Mouse (Mus musculus) left cerebral cortex, postnatal 14 days (tissue): ENCODE measurements around the gene Hdac4. TPM values are rescaled to one million over a fixed set of nuclear protein-coding genes. Genes with fewer than 3 reads are reported as not detected.

ENCODE experiments used
- DNase-seq, 2 experiments: peaks; one replicate each; pipeline ENCODE4 v3.0.0; 2021 to 2022; ENCODE audit warnings: low spot score in 2 of 2, mixed read lengths in 1 of 2
- intact Hi-C: fragments of 180-260 bp; cut with DNase I; formaldehyde crosslinking; loops from one replicate; pipeline ENCODE4 v1.15.1; 2025
- total RNA-seq, 2 experiments: library from RNA; stranded (reverse); gene quantifications; 2 replicates each; pipeline ENCODE4 v1.2.3; 2021

Hdac4 gene
- total RNA-seq, 2 experiments from 2014 or later: 106 to 114 TPM

- DNase-seq: peak; percentile 100
- intact Hi-C loops: loop anchor here (2.0 kb wide), 1 partner anchor 180 kb away; no protein-coding TSS in a partner anchor
These were observed 15.1 kb downstream of the Hdac4 start for GRCm38 (mm10) chr1:92180141-92181137.

GRCm38 (mm10) chr1:92179489-92180006, 16.0 kb downstream of the Hdac4 start:
- peak in 1 of 2 experiments; percentile 40 for DNase-seq
- intact Hi-C loops: loop anchor here (2.0 to 10.0 kb wide), 4 partner anchors 75 to 273 kb away; no protein-coding TSS in a partner anchor

- intact Hi-C loops: loop anchor here (5.0 to 10.0 kb wide), 3 partner anchors 74 to 273 kb away; no protein-coding TSS in a partner anchor
- no peak for DNase-seq
These were observed 16.4 kb downstream of the Hdac4 start for GRCm38 (mm10) chr1:92179070-92179469.

- peak; percentile 38 to 41 for DNase-seq
- intact Hi-C loops: loop anchor here (5.0 to 10.0 kb wide), 3 partner anchors 73 to 274 kb away; no protein-coding TSS in a partner anchor
These were observed 17.2 kb downstream of the Hdac4 start for GRCm38 (mm10) chr1:92178021-92178895.

- DNase-seq: no peak
- intact Hi-C loops: loop anchor here (5.0 to 10.0 kb wide), 3 partner anchors 73 to 275 kb away; no protein-coding TSS in a partner anchor
These were observed 17.9 kb downstream of the Hdac4 start for GRCm38 (mm10) chr1:92177599-92177998.

- intact Hi-C loops: loop anchor here (5.0 to 10.0 kb wide), 3 partner anchors 72 to 275 kb away; no protein-coding TSS in a partner anchor
These were observed 18.3 kb downstream of the Hdac4 start for GRCm38 (mm10) chr1:92177196-92177595.

GRCm38 (mm10) chr1:92175266-92175665, 20.2 kb downstream of the Hdac4 start:
- intact Hi-C loops: loop anchor here (5.0 to 10.0 kb wide), 3 partner anchors 70 to 277 kb away; no protein-coding TSS in a partner anchor
- DNase-seq: no peak

More at GRCm38 (mm10) chr1:92177196-92177595, 18.3 kb downstream of the Hdac4 start:
- no peak for DNase-seq

- DNase-seq: no peak
- intact Hi-C loops: loop anchor here (5.0 to 10.0 kb wide), 3 partner anchors 70 to 277 kb away; no protein-coding TSS in a partner anchor
These were observed 20.6 kb downstream of the Hdac4 start for GRCm38 (mm10) chr1:92174898-92175255.

GRCm38 (mm10) chr1:92174251-92174897, 21.1 kb downstream of the Hdac4 start:
- DNase-seq: no peak
- intact Hi-C loops: loop anchor here (10.0 kb wide), 2 partner anchors 70 to 190 kb away; no protein-coding TSS in a partner anchor

- DNase-seq: peak; percentile 44 to 54
- intact Hi-C loops: loop anchor here (10.0 kb wide), 2 partner anchors 66 to 186 kb away; no protein-coding TSS in a partner anchor
These were observed 24.8 kb downstream of the Hdac4 start for GRCm38 (mm10) chr1:92170616-92171235.

GRCm38 (mm10) chr1:92169776-92170055, 25.8 kb downstream of the Hdac4 start:
- intact Hi-C loops: loop anchor here (10.0 kb wide), 2 partner anchors 65 to 185 kb away; no protein-coding TSS in a partner anchor
- DNase-seq: no peak

GRCm38 (mm10) chr1:92168900-92169775, 26.4 kb downstream of the Hdac4 start:
- DNase-seq: no peak
- intact Hi-C loops: no loop called here

GRCm38 (mm10) chr1:92163932-92164331, 31.6 kb downstream of the Hdac4 start:
- intact Hi-C loops: no loop called here
- DNase-seq: no peak

- intact Hi-C loops: no loop called here
- DNase-seq: no peak
These were observed 35.7 kb downstream of the Hdac4 start for GRCm38 (mm10) chr1:92159804-92160203.

- DNase-seq: peak in 1 of 2 experiments; percentile 44
- intact Hi-C loops: no loop called here
These were observed 45.3 kb downstream of the Hdac4 start for GRCm38 (mm10) chr1:92150201-92150600.

- intact Hi-C loops: no loop called here
- DNase-seq: no peak
These were observed 47.0 kb downstream of the Hdac4 start for GRCm38 (mm10) chr1:92148527-92148926.

- DNase-seq: no peak
- intact Hi-C loops: no loop called here
These were observed 50.5 kb downstream of the Hdac4 start for GRCm38 (mm10) chr1:92144868-92145534.
